Mouse (Mus musculus) left cerebral cortex, postnatal 36 days (tissue): ENCODE results near the gene Olfr1098. TPM values are rescaled to one million over a fixed set of nuclear protein-coding genes. Genes with fewer than 3 reads are reported as not detected.
A peak's percentile ranks its signal among the peaks of the same experiment; 100 is the strongest.

ENCODE experiments used
- DNase-seq, 2 experiments: peaks; one replicate each; pipeline ENCODE4 v3.0.0; 2021 to 2022; ENCODE audit warnings: low spot score in 2 of 2, mixed read lengths in 1 of 2
- intact Hi-C: fragments of 180-260 bp; cut with DNase I; formaldehyde crosslinking; loops from one replicate; pipeline ENCODE4 v1.15.1; 2025
- total RNA-seq, 2 experiments: library from RNA; stranded (reverse); gene quantifications; 2 replicates each; pipeline ENCODE4 v1.2.3; 2021

Olfr1098 gene
- total RNA-seq, result not detected

GRCm38 (mm10) chr2:86924445-86924844 is at the start of gene Olfr1098:
TSS of gene Olfr1098 (minus strand) at chr2:86924545.
- no peak for DNase-seq
- intact Hi-C loops, result no loop called here

- DNase-seq, result no peak
- intact Hi-C loops, result no loop called here
Observed at GRCm38 (mm10) chr2:86960593-86960992, 36.2 kb upstream of the Olfr1098 start, which contains the start of gene Olfr1099. TSS of gene Olfr1099 (minus strand) at chr2:86960693.

- intact Hi-C loops, result no loop called here
- DNase-seq, result no peak
Observed at GRCm38 (mm10) chr2:86926557-86926956, 2.2 kb upstream of the Olfr1098 start.

- peak in 1 of 2 experiments; percentile 6 for DNase-seq
- intact Hi-C loops, result no loop called here
Observed at GRCm38 (mm10) chr2:86905647-86906046, 18.7 kb downstream of the Olfr1098 start.

GRCm38 (mm10) chr2:86892116-86892515 is 32.2 kb downstream of the Olfr1098 start, which contains the start of gene Olfr1097:
TSS of gene Olfr1097 (minus strand) at chr2:86892216.
- no peak for DNase-seq
- intact Hi-C loops, result no loop called here

- intact Hi-C loops, result no loop called here
- no peak for DNase-seq
Observed at GRCm38 (mm10) chr2:86874702-86875101, 49.6 kb downstream of the Olfr1098 start, which contains the start of gene Gm13723. TSS of gene Gm13723 (minus strand) at chr2:86874802.

Other genes starting within 250 kb of the Olfr1098 start
- not detected for gene Olfr1086, start 244.5 kb downstream of the Olfr1098 start, total RNA-seq
- gene Olfr1087, start 226.2 kb downstream of the Olfr1098 start, total RNA-seq, result not detected
- gene Olfr1089, start 190.8 kb downstream of the Olfr1098 start, total RNA-seq, result not detected
- not detected for gene Olfr1090, start 165.6 kb downstream of the Olfr1098 start, total RNA-seq
- not detected for gene Olfr1093, start 142.1 kb downstream of the Olfr1098 start, total RNA-seq
- gene Olfr141, start 114.5 kb downstream of the Olfr1098 start, total RNA-seq, result not detected
- not detected for gene Olfr1094, start 99.9 kb downstream of the Olfr1098 start, total RNA-seq
- not detected for gene Olfr1095, start 72.8 kb downstream of the Olfr1098 start, total RNA-seq
- not detected for gene Gm13723, start 49.7 kb downstream of the Olfr1098 start, total RNA-seq
- not detected for gene Olfr1097, start 32.3 kb downstream of the Olfr1098 start, total RNA-seq
- gene Olfr1099, start 36.1 kb upstream of the Olfr1098 start, total RNA-seq, result not detected
- not detected for gene Olfr1100, start 55.4 kb upstream of the Olfr1098 start, total RNA-seq
- not detected for gene Olfr1101, start 66.7 kb upstream of the Olfr1098 start, total RNA-seq
- gene Olfr1102, start 73.9 kb upstream of the Olfr1098 start, total RNA-seq, result not detected
- gene Olfr1104, start 102.5 kb upstream of the Olfr1098 start, total RNA-seq, result not detected
- not detected for gene Olfr1105, start 112.0 kb upstream of the Olfr1098 start, total RNA-seq
- not detected for gene Olfr1106, start 127.7 kb upstream of the Olfr1098 start, total RNA-seq
- gene Olfr1107, start 151.3 kb upstream of the Olfr1098 start, total RNA-seq, result not detected
- gene Olfr1109, start 171.5 kb upstream of the Olfr1098 start, total RNA-seq, result not detected
- not detected for gene Olfr259, start 190.0 kb upstream of the Olfr1098 start, total RNA-seq
- not detected for gene Olfr1110, start 215.8 kb upstream of the Olfr1098 start, total RNA-seq
- not detected for gene Olfr1111, start 228.1 kb upstream of the Olfr1098 start, total RNA-seq